Mouse (Mus musculus) kidney, embryonic 15.5 days (tissue): ENCODE results near the gene Pcgf6. TPM values are rescaled to one million over a fixed set of nuclear protein-coding genes. Genes with fewer than 3 reads are reported as not detected.
A peak's percentile ranks its signal among the peaks of the same experiment; 100 is the strongest.

Source experiments
- ATAC-seq: fragments of 200-750 bp; cut with Nextera tagmentation; replicated peaks from 2 replicates; pipeline ENCODE4 v1.8.0; 2017; ENCODE audit warnings: moderate TSS enrichment; ENCODE audit not compliant: low FRiP score
- H3K27ac ChIP-seq: fragments of 300-500 bp; sonication (generic); 2 replicates; pipeline ENCODE4 v1.5.1; 2015; ENCODE audit warnings: mild to moderate bottlenecking, inconsistent platforms
- H3K27me3 ChIP-seq: fragments of 300-500 bp; sonication (generic); 2 replicates; pipeline ENCODE4 v1.6.1; 2015; ENCODE audit warnings: inconsistent platforms
- H3K36me3 ChIP-seq: fragments of 300-500 bp; sonication (generic); 2 replicates; pipeline ENCODE4 v1.6.1; 2015; ENCODE audit warnings: inconsistent platforms
- H3K4me1 ChIP-seq: fragments of 300-500 bp; sonication (generic); 2 replicates; pipeline ENCODE4 v1.6.1; 2015; ENCODE audit warnings: inconsistent platforms
- H3K4me2 ChIP-seq: fragments of 300-500 bp; sonication (generic); 2 replicates; pipeline ENCODE4 v1.6.1; 2015; ENCODE audit warnings: moderate library complexity, mild to moderate bottlenecking, inconsistent platforms
- H3K4me3 ChIP-seq: fragments of 300-500 bp; sonication (generic); replicated peaks from 2 replicates; pipeline ENCODE4 v1.5.1; 2015; ENCODE audit warnings: mild to moderate bottlenecking, inconsistent platforms
- H3K9ac ChIP-seq: fragments of 300-500 bp; sonication (generic); 2 replicates; pipeline ENCODE4 v1.6.1; 2015; ENCODE audit warnings: mild to moderate bottlenecking, inconsistent platforms
- H3K9me3 ChIP-seq: fragments of 300-500 bp; sonication (generic); replicated peaks from 2 replicates; pipeline ENCODE4 v1.6.1; 2016; ENCODE audit warnings: inconsistent platforms
- WGBS: fragments of 180-500 bp; shearing (Covaris S2); methylation state at CpG from one replicate; pipeline ENCODE4 v1.1.7; 2015; ENCODE audit warnings: mixed read lengths; 5-methylcytosine and 5-hydroxymethylcytosine counted together
- polyA plus RNA-seq: library from polyadenylated mRNA; unstranded; fragments of >200 nt; fragmentation: Nextera tagmentation; extraction: Ambion mirVana; gene quantifications from 2 replicates; pipeline ENCODE4 v1.2.1, GENCODE M21; 2015

Gene Pcgf6
- polyA plus RNA-seq, 1 experiment from 2014 or later, result 25.6 TPM

- Histone ChIP-seq H3K4me1 (no peaks in the 10 kb centered on the region), H3K4me2 (no peak overlapping the region), H3K27me3 (peaks cover 10% of the 10 kb centered on the region), H3K9me3 (no peaks in the 10 kb centered on the region), H3K27ac (no peak overlapping the region), H3K36me3 (no peaks in the 10 kb centered on the region), H3K4me3 (no peak overlapping the region), H3K9ac (no peak overlapping the region)
- ATAC-seq, result no peak
- 85% methylated on average over 13 of the region's 13 CpGs for WGBS
Observed at GRCm38 (mm10) chr19:47023546-47023945, 27.2 kb downstream of the Pcgf6 start.

GRCm38 (mm10) chr19:47022709-47023108 is 28.0 kb downstream of the Pcgf6 start:
- WGBS, result 77% methylated on average over 4 of the region's 4 CpGs
- Histone ChIP-seq H3K9me3 (no peaks in the 10 kb centered on the region), H3K4me1 (no peaks in the 10 kb centered on the region), H3K9ac (no peak overlapping the region), H3K27me3 (peaks cover 19% of the 10 kb centered on the region), H3K27ac (no peak overlapping the region), H3K36me3 (no peaks in the 10 kb centered on the region), H3K4me3 (no peak overlapping the region), H3K4me2 (no peak overlapping the region)
- no peak for ATAC-seq

GRCm38 (mm10) chr19:47019326-47019725 is 31.4 kb downstream of the Pcgf6 start:
- Histone ChIP-seq H3K4me2 (no peak overlapping the region), H3K27me3 (peaks cover 48% of the 10 kb centered on the region), H3K9me3 (no peaks in the 10 kb centered on the region), H3K9ac (no peak overlapping the region), H3K4me3 (no peak overlapping the region), H3K36me3 (no peaks in the 10 kb centered on the region), H3K4me1 (peaks cover 20% of the 10 kb centered on the region), H3K27ac (no peak overlapping the region)
- WGBS, result 18% methylated on average over 6 of the region's 6 CpGs
- ATAC-seq, result no peak

- Histone ChIP-seq H3K9ac (no peak overlapping the region), H3K4me1 (peaks cover 25% of the 10 kb centered on the region), H3K4me3 (no peak overlapping the region), H3K4me2 (no peak overlapping the region), H3K36me3 (no peaks in the 10 kb centered on the region), H3K27me3 (peaks cover 58% of the 10 kb centered on the region), H3K9me3 (no peaks in the 10 kb centered on the region), H3K27ac (no peak overlapping the region)
- WGBS, result 24% methylated on average over 2 of the region's 2 CpGs
- no peak for ATAC-seq
Observed at GRCm38 (mm10) chr19:47018330-47018729, 32.4 kb downstream of the Pcgf6 start.

- no peak for ATAC-seq
- no peaks in the 10 kb centered on the region for H3K9me3 ChIP-seq
- no peaks in the 10 kb centered on the region for H3K36me3 ChIP-seq
- H3K4me1 ChIP-seq, result peaks cover 25% of the 10 kb centered on the region
- H3K4me2 ChIP-seq, result no peak overlapping the region
- no peak overlapping the region for H3K27ac ChIP-seq
- WGBS, result 3% methylated on average over 3 of the region's 3 CpGs
- H3K27me3 ChIP-seq, result peaks cover 63% of the 10 kb centered on the region
- H3K9ac ChIP-seq, result no peak overlapping the region
- no peak overlapping the region for H3K4me3 ChIP-seq
Observed at GRCm38 (mm10) chr19:47017831-47018230, 32.9 kb downstream of the Pcgf6 start.

GRCm38 (mm10) chr19:47016487-47016886 is 34.2 kb downstream of the Pcgf6 start:
- no peak for ATAC-seq
- H3K4me2 ChIP-seq, result no peak overlapping the region
- peaks cover 25% of the 10 kb centered on the region for H3K4me1 ChIP-seq
- H3K27ac ChIP-seq, result no peak overlapping the region
- no peaks in the 10 kb centered on the region for H3K9me3 ChIP-seq
- H3K9ac ChIP-seq, result no peak overlapping the region
- WGBS, result under 1% methylated on average over 15 of the region's 15 CpGs
- H3K36me3 ChIP-seq, result no peaks in the 10 kb centered on the region
- no peak overlapping the region for H3K4me3 ChIP-seq
- peaks cover 77% of the 10 kb centered on the region for H3K27me3 ChIP-seq

GRCm38 (mm10) chr19:47015965-47016364 is 34.7 kb downstream of the Pcgf6 start:
- no peak for ATAC-seq
- Histone ChIP-seq H3K4me2 (peak overlapping the region; percentile 92; the same call in 1 of the 2 replicates), H3K9me3 (no peaks in the 10 kb centered on the region), H3K9ac (no peak overlapping the region), H3K4me3 (no peak overlapping the region), H3K36me3 (no peaks in the 10 kb centered on the region), H3K27me3 (peaks cover 82% of the 10 kb centered on the region), H3K4me1 (peaks cover 25% of the 10 kb centered on the region), H3K27ac (no peak overlapping the region)
- WGBS, result 4% methylated on average over 9 of the region's 9 CpGs

GRCm38 (mm10) chr19:47015396-47015795 is 35.3 kb downstream of the Pcgf6 start:
- Histone ChIP-seq H3K9me3 (no peaks in the 10 kb centered on the region), H3K27me3 (peaks cover 84% of the 10 kb centered on the region), H3K4me1 (peaks cover 25% of the 10 kb centered on the region), H3K4me3 (peak overlapping the region; percentile 51), H3K4me2 (peak overlapping the region; percentile 92), H3K9ac (no peak overlapping the region), H3K27ac (no peak overlapping the region), H3K36me3 (no peaks in the 10 kb centered on the region)
- WGBS, result under 1% methylated on average over 37 of the region's 37 CpGs
- ATAC-seq, result peak; percentile 36; the same call in 1 of the 2 replicates

GRCm38 (mm10) chr19:47014447-47015381 is 36.0 kb downstream of the Pcgf6 start, which contains the start of the genes Ina and Nt5c2:
Ina (plus strand) TSS chr19:47014698.
Nt5c2 (minus strand) TSS chr19:47015153.
- under 1% methylated on average over 122 of the region's 124 CpGs for WGBS
- Histone ChIP-seq H3K4me1 (peaks cover 25% of the 10 kb centered on the region), H3K36me3 (no peaks in the 10 kb centered on the region), H3K4me2 (peak within 1 kb of the TSS; percentile 92), H3K9me3 (no peaks in the 10 kb centered on the region), H3K27ac (no peak within 1 kb of the TSS), H3K27me3 (peaks cover 87% of the 10 kb centered on the region), H3K9ac (peak within 1 kb of the TSS; percentile 10; the same call in 1 of the 2 replicates), H3K4me3 (peak within 1 kb of the TSS; percentile 51)
- ATAC-seq, result peak; percentile 73; the same call in 1 of the 2 replicates

GRCm38 (mm10) chr19:47014159-47014446 is 36.6 kb downstream of the Pcgf6 start:
- H3K27ac ChIP-seq, result no peak overlapping the region
- H3K27me3 ChIP-seq, result peaks cover 85% of the 10 kb centered on the region
- no peak for ATAC-seq
- H3K9ac ChIP-seq, result no peak overlapping the region
- WGBS, result 2% methylated on average over 11 of the region's 11 CpGs
- H3K4me3 ChIP-seq, result peak overlapping the region; percentile 51
- peaks cover 25% of the 10 kb centered on the region for H3K4me1 ChIP-seq
- H3K4me2 ChIP-seq, result peak overlapping the region; percentile 92
- H3K9me3 ChIP-seq, result no peaks in the 10 kb centered on the region
- H3K36me3 ChIP-seq, result no peaks in the 10 kb centered on the region

GRCm38 (mm10) chr19:47013340-47014158 is 37.2 kb downstream of the Pcgf6 start:
- Histone ChIP-seq H3K4me1 (peaks cover 25% of the 10 kb centered on the region), H3K4me3 (peak overlapping the region; percentile 51), H3K4me2 (peak overlapping the region; percentile 92), H3K27ac (no peak overlapping the region), H3K9me3 (no peaks in the 10 kb centered on the region), H3K36me3 (no peaks in the 10 kb centered on the region), H3K9ac (no peak overlapping the region), H3K27me3 (peaks cover 80% of the 10 kb centered on the region)
- ATAC-seq, result no peak
- 11% methylated on average over 20 of the region's 20 CpGs for WGBS
